Comparison of ENCODE assay signal across 18 mouse cellular contexts in the genomic region with DNA sequence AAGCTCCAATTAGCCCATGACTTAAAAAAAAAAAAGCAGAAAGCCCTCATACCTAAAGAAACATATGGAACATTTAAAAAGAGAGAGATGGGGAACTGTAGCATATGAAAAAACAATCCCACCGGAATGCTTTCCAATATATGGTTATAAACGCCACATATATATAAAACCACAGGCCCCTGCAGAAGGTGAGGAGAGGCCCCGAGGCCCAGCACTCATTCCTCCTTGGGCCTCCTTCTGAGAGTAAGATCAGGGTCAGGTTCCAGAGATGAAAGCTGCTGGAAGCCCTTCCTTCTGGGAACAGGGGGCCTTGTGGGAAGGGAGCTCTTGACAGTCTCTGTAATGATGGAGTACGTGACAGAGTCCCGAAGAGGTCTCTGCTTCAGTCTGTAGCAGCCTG.
DNase-seq lines count a peak whose midpoint lies in the region; ATAC-seq and TF ChIP-seq lines count a peak whose summit lies in the region.
"Had no signal": no experiment of that assay in that cellular context is flagged by ENCODE, and none has a peak within 500 bp of the region (broad histone marks: within the 10 kb centered on the region; RNA-seq: fewer than 3 reads in every experiment).

No protein-coding gene starts in this region.

- H3K27me3 ChIP-seq in kidney, embryonic 14.5 days (ENCODE audit: control insufficient read depth, insufficient read depth, low read length) = no peaks in the 10 kb centered on the region
- H3K27me3 ChIP-seq in stomach, embryonic 14.5 days (ENCODE audit: control insufficient read depth, insufficient read depth, low read length) = no peaks in the 10 kb centered on the region
- no peaks in the 10 kb centered on the region for H3K27me3 ChIP-seq in stomach, postnatal 0 days (ENCODE audit: control insufficient read depth, insufficient read depth, low read length)
- H3K27me3 ChIP-seq: forebrain, embryonic 12.5 days; hindbrain, embryonic 15.5 days; liver, embryonic 15.5 days; neural tube, embryonic 15.5 days had no signal

- H3K27ac ChIP-seq in kidney, embryonic 14.5 days (ENCODE audit: low read depth, low read length) = 0 out of 2 replicates have a peak overlapping the region, but pooled peaks have one; percentile 4
- no peak overlapping the region; the same call in 1 of the 2 replicates for H3K27ac ChIP-seq in stomach, embryonic 14.5 days (ENCODE audit: low read length)
- H3K27ac ChIP-seq in stomach, postnatal 0 days (replicated peaks) = no peak overlapping the region
- H3K27ac ChIP-seq: forebrain, embryonic 12.5 days; hindbrain, embryonic 15.5 days; liver, embryonic 15.5 days; neural tube, embryonic 15.5 days had no signal

- 29% methylated on average over 5 of the region's 5 CpGs for WGBS in kidney, embryonic 14.5 days
- 49% methylated on average over 5 of the region's 5 CpGs for WGBS in stomach, embryonic 14.5 days
- 64% methylated on average over 5 of the region's 5 CpGs for WGBS in stomach, postnatal 0 days

- TF ChIP-seq EP300 in stomach, postnatal 0 days (optimal IDR thresholded peaks at IDR 0.05) = no peak

- peaks cover 10% of the 10 kb centered on the region for H3K4me1 ChIP-seq in kidney, embryonic 14.5 days (ENCODE audit: control insufficient read depth, insufficient read depth, low read length)
- peaks cover 6% of the 10 kb centered on the region for H3K4me1 ChIP-seq in stomach, embryonic 14.5 days (ENCODE audit: control insufficient read depth, insufficient read depth, low read length)
- no peaks in the 10 kb centered on the region for H3K4me1 ChIP-seq in stomach, postnatal 0 days (replicated peaks; ENCODE audit: control insufficient read depth, insufficient read depth)
- H3K4me1 ChIP-seq: hindbrain, embryonic 15.5 days; liver, embryonic 15.5 days; neural tube, embryonic 15.5 days had no signal

- TF ChIP-seq CTCF in stomach, postnatal 0 days (IDR thresholded peaks at IDR 0.05; ENCODE audit: low read depth) = no peak

- ATAC-seq in kidney, embryonic 14.5 days (ENCODE audit: low FRiP score, low TSS enrichment) = peak; percentile 24; the same call in 1 of the 2 replicates
- ATAC-seq in stomach, embryonic 14.5 days (ENCODE audit: insufficient number of reproducible peaks, insufficient read depth, low FRiP score, low read depth) = 0 out of 2 replicates have a peak, but pooled peaks have one; percentile 10
- no peak for ATAC-seq in stomach, postnatal 0 days (ENCODE audit: low FRiP score, low TSS enrichment)
- ATAC-seq: intestine, embryonic 16.5 days had no signal

- DNase-seq in embryo, embryonic 11 days = peak; percentile 33
- no peak for DNase-seq in embryo, embryonic 9.5 days (ENCODE audit: extremely low spot score)
- no peak for DNase-seq in kidney, adult 18-20 months
- DNase-seq in stomach, postnatal 0 days (ENCODE audit: low spot score) = no peak
- DNase-seq in cerebellum, postnatal 14 days = no peak
- no peak for DNase-seq in T-cell, adult 2 months (ENCODE audit: low spot score)
- DNase-seq: adrenal gland, adult 2 months; cerebellum, postnatal 25 days; midbrain, embryonic 14.5 days; thymus, adult 18-20 months had no signal

- no peaks in the 10 kb centered on the region for H3K9me3 ChIP-seq in kidney, embryonic 14.5 days (ENCODE audit: control insufficient read depth, low read length)
- no peaks in the 10 kb centered on the region for H3K9me3 ChIP-seq in stomach, embryonic 14.5 days (ENCODE audit: control insufficient read depth, low read depth, low read length)
- no peaks in the 10 kb centered on the region for H3K9me3 ChIP-seq in stomach, postnatal 0 days (ENCODE audit: control insufficient read depth, low read length)
- H3K9me3 ChIP-seq: forebrain, embryonic 12.5 days; hindbrain, embryonic 15.5 days; liver, embryonic 15.5 days; neural tube, embryonic 15.5 days had no signal

- H3K4me2 ChIP-seq in kidney, embryonic 14.5 days (replicated peaks; ENCODE audit: low read depth, low read length) = no peak overlapping the region
- H3K4me2 ChIP-seq in stomach, embryonic 14.5 days (replicated peaks; ENCODE audit: low read depth, low read length) = no peak overlapping the region
- H3K4me2 ChIP-seq in stomach, postnatal 0 days (replicated peaks; ENCODE audit: low read depth) = no peak overlapping the region
- H3K4me2 ChIP-seq: forebrain, embryonic 12.5 days; hindbrain, embryonic 15.5 days; liver, embryonic 15.5 days; neural tube, embryonic 15.5 days had no signal

- H3K36me3 ChIP-seq in kidney, embryonic 14.5 days (ENCODE audit: control insufficient read depth, insufficient read depth, low read length) = no peaks in the 10 kb centered on the region
- H3K36me3 ChIP-seq in stomach, embryonic 14.5 days (ENCODE audit: control insufficient read depth, insufficient read depth, low read length) = no peaks in the 10 kb centered on the region
- no peaks in the 10 kb centered on the region for H3K36me3 ChIP-seq in stomach, postnatal 0 days (ENCODE audit: control insufficient read depth, insufficient read depth, low read length)
- H3K36me3 ChIP-seq: forebrain, embryonic 12.5 days; hindbrain, embryonic 15.5 days; liver, embryonic 15.5 days; neural tube, embryonic 15.5 days had no signal

- H3K9ac ChIP-seq in kidney, embryonic 14.5 days (ENCODE audit: low read depth, low read length) = no peak overlapping the region
- no peak overlapping the region for H3K9ac ChIP-seq in stomach, embryonic 14.5 days (replicated peaks; ENCODE audit: low read depth, low read length)
- H3K9ac ChIP-seq in stomach, postnatal 0 days (ENCODE audit: low read length) = no peak overlapping the region
- H3K9ac ChIP-seq: forebrain, embryonic 12.5 days; hindbrain, embryonic 15.5 days; liver, embryonic 15.5 days; neural tube, embryonic 15.5 days had no signal

- no peak overlapping the region for H3K4me3 ChIP-seq in kidney, embryonic 14.5 days (ENCODE audit: low read length)
- no peak overlapping the region for H3K4me3 ChIP-seq in stomach, embryonic 14.5 days (ENCODE audit: low read depth, low read length)
- no peak overlapping the region for H3K4me3 ChIP-seq in stomach, postnatal 0 days (ENCODE audit: low read depth, low read length)
- H3K4me3 ChIP-seq: forebrain, embryonic 12.5 days; hindbrain, embryonic 15.5 days; liver, embryonic 15.5 days; myocyte; neural tube, embryonic 15.5 days had no signal
